Mouse (Mus musculus) lung, adult 2 months (tissue): Measurements from ENCODE around the gene Jak2. TPM values are rescaled to one million over a fixed set of nuclear protein-coding genes. Genes with fewer than 3 reads are reported as not detected.

ENCODE experiments used
- DNase-seq: peaks from one replicate; pipeline ENCODE4 v3.0.0; 2022
- H3K4me1 ChIP-seq: fragments of 200-500 bp; 2 replicates; pipeline ENCODE4 v1.6.1; 2011; ENCODE audit warnings: low read length; ENCODE audit not compliant: control insufficient read depth, insufficient read depth
- H3K4me3 ChIP-seq: fragments of 200-500 bp; replicated peaks from 2 replicates; pipeline ENCODE3; 2011; ENCODE audit warnings: low read depth, mild to moderate bottlenecking, control low read depth, low read length; ENCODE audit errors: extremely low read depth
- CTCF ChIP-seq: fragments of 200-500 bp; IDR thresholded peaks from 2 replicates; pipeline ENCODE4 v1.5.1; 2011; ENCODE audit warnings: mild to moderate bottlenecking, low read length, control low read depth; ENCODE audit not compliant: insufficient read depth
- POLR2A ChIP-seq: fragments of 200-500 bp; IDR thresholded peaks from 2 replicates; pipeline ENCODE4 v1.6.1; 2011; ENCODE audit warnings: low read depth, mild to moderate bottlenecking, control low read depth, low read length, borderline replicate concordance; ENCODE audit errors: extremely low read depth
- WGBS: fragments of 180-500 bp; shearing (Covaris S2); methylation state at CpG from one replicate; pipeline ENCODE4 v1.1.7; 2018; 5-methylcytosine and 5-hydroxymethylcytosine counted together
- polyA plus RNA-seq: library from polyadenylated mRNA; depleted of rRNA; stranded (reverse); fragments of >200 nt; gene quantifications from 2 replicates; pipeline ENCODE4 v1.2.3, GENCODE M21; 2012

Jak2 gene
- polyA plus RNA-seq, 1 experiment = 8.9 TPM

DNA sequence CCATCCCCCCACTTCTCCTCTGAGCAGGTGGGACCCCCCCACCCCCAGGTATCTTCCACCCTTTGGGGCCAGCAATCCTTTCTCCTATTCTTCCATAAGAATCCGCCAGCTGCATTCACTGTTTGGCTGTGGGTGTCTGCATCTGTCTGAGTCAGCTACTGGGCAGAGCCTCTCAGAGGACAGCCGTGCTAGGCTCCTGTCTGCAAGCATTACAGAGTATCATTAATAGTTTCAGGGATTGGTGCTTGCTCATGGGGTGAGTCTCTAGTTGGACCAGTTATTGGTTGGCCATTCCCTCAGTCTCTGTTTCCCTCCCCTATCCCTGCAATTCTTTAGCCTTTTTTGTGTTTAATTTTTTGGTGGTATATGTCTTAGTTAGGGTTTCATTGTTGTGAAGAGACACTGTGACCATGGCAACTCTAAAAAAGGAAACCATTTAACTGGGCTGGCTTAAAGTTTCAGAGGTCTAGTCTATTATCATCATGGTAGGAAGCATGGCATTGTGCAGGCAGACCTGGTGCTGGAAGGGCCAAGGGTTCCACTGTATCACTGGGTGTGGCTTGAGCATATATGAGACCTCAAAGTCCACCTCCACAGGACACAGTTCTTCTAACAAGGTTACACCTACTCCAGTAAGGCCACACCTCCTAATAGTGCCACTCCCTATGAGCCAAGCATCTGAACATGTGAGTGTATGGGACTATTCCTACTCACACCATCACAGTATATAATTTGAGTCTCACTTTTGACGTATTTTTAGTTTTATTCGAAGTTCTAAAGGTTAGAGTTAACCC, 15.6 kb downstream of the Jak2 start:
- Histone ChIP-seq H3K4me1 (peaks cover 9% of the 10 kb centered on the region; the same call in 1 of the 2 replicates), H3K4me3 (no peak overlapping the region)
- TF ChIP-seq CTCF (no peak), POLR2A (no peak)
- 83% methylated on average over 4 of the region's 4 CpGs for WGBS
- DNase-seq = no peak

GRCm38 (mm10) chr19:29268788-29269321, 17.2 kb downstream of the Jak2 start:
- WGBS = 79% methylated on average over 4 of the region's 4 CpGs
- no peak for DNase-seq
- TF ChIP-seq POLR2A (no peak), CTCF (no peak)
- H3K4me3 ChIP-seq = no peak overlapping the region
- peaks cover 9% of the 10 kb centered on the region; the same call in 1 of the 2 replicates for H3K4me1 ChIP-seq

DNA sequence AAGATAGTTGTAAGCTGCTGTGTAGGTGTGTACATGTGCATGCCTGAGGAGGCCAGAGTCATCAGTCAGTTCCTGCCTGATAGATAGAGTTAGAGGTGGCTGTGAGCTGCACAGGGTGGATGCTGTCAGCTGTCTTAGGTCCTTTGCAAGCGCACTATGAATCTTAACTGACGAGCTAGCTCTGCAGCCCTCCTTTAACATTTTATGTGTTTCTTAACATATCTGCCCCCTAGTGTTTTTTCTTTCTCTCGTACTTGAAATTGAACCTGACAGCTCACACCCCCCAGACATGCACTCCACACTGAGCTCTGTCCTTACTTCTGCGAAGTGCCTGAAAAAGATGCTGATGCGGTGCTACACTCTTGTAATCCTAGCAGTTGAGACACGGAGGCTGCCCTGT, 18.6 kb downstream of the Jak2 start:
- no peak for DNase-seq
- WGBS = 52% methylated on average over 6 of the region's 6 CpGs
- Histone ChIP-seq H3K4me1 (peaks cover 5% of the 10 kb centered on the region; the same call in 1 of the 2 replicates), H3K4me3 (no peak overlapping the region)
- TF ChIP-seq CTCF = no peak
- no peak for TF ChIP-seq POLR2A

GRCm38 (mm10) chr19:29271147-29271578, 19.5 kb downstream of the Jak2 start:
- Histone ChIP-seq H3K4me3 (no peak overlapping the region), H3K4me1 (peaks cover 2% of the 10 kb centered on the region; the same call in 1 of the 2 replicates)
- 64% methylated on average over 12 of the region's 12 CpGs for WGBS
- DNase-seq = no peak
- no peak for TF ChIP-seq POLR2A
- TF ChIP-seq CTCF = no peak

GRCm38 (mm10) chr19:29272011-29272809, 20.6 kb downstream of the Jak2 start:
- TF ChIP-seq POLR2A = no peak
- TF ChIP-seq CTCF = no peak
- Histone ChIP-seq H3K4me3 (no peak overlapping the region), H3K4me1 (peaks cover 2% of the 10 kb centered on the region; the same call in 1 of the 2 replicates)
- WGBS = 93% methylated on average over 3 of the region's 3 CpGs
- DNase-seq = no peak

- DNase-seq = no peak
- Histone ChIP-seq H3K4me3 (no peak overlapping the region), H3K4me1 (no peaks in the 10 kb centered on the region)
- TF ChIP-seq POLR2A (no peak), CTCF (no peak)
- WGBS = 97% methylated on average over 4 of the region's 4 CpGs
These were observed 24.8 kb downstream of the Jak2 start for GRCm38 (mm10) chr19:29276414-29276813.

DNA sequence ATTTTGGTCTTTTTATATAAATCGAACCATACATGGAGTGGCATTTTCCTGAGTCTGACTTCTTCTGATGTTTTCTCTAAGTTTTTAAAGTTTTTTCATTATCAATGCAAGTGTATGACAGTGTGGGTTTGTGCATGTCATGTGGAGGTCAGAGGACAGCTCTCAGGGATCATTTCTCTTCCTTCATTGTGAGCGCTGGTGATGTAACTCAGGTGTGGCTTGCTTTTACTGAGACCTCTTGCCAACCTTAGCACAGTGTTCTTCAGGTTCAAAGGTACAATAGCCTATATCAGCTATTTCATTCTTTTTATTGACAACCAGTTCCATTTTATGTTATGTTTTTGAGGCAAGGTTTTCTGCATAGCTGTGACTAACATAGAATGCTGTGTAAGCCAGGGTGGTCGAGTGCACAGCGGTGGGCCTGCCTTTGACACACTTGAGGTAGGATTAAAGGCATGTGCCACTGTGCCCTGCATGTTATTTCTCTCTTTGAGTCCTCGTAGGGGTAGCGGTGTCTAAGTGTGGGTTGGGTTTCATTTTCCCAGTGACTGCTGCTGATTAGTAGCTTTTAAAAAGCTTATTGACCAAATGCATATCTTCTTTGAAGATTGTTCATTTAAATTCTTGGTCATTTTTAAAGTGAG, 27.4 kb downstream of the Jak2 start:
- H3K4me1 ChIP-seq = no peaks in the 10 kb centered on the region
- no peak for TF ChIP-seq POLR2A
- TF ChIP-seq CTCF = no peak
- H3K4me3 ChIP-seq = no peak overlapping the region
- 83% methylated on average over 6 of the region's 6 CpGs for WGBS
- no peak for DNase-seq

GRCm38 (mm10) chr19:29285451-29285869, 33.8 kb downstream of the Jak2 start:
- no peak overlapping the region for H3K4me3 ChIP-seq

GRCm38 (mm10) chr19:29287863-29288262, 36.2 kb downstream of the Jak2 start:
- no peak for TF ChIP-seq CTCF
- no peak for TF ChIP-seq POLR2A
- 77% methylated on average over 8 of the region's 8 CpGs for WGBS
- Histone ChIP-seq H3K4me1 (0 out of 2 replicates have a peak, but pooled peaks cover 2% of the 10 kb centered on the region), H3K4me3 (no peak overlapping the region)
- DNase-seq = no peak

More at GRCm38 (mm10) chr19:29285451-29285869, 33.8 kb downstream of the Jak2 start:
- WGBS = 53% methylated on average over 7 of the region's 7 CpGs
- DNase-seq = no peak
- H3K4me1 ChIP-seq = 0 out of 2 replicates have a peak, but pooled peaks cover 2% of the 10 kb centered on the region
- no peak for TF ChIP-seq CTCF
- no peak for TF ChIP-seq POLR2A
